Mouse (Mus musculus) CH12F3 (cell line): ENCODE results near the gene Ap2a2.
"Not testable (repeated sequence)": the region's sequence is repeated elsewhere in the genome, so short reads cannot be mapped to it uniquely, and the experiment has no call there.

Source experiments
- in situ Hi-C: fragments of 300-500 bp; cut with MboI; formaldehyde crosslinking; loops from 2 replicates; pipeline ENCODE4 v1.14.3; 2020; ENCODE audit warnings: low sequenced_read_pairs

Gene Ap2a2

GRCm38 (mm10) chr7:141660346-141660745 is 98.4 kb downstream of the Ap2a2 start:
- in situ Hi-C loops: no loop called here

- in situ Hi-C loops: no loop called here
These were observed 99.5 kb downstream of the Ap2a2 start for GRCm38 (mm10) chr7:141661481-141661880.

GRCm38 (mm10) chr7:141662223-141662622 is 100.2 kb downstream of the Ap2a2 start:
- in situ Hi-C loops: no loop called here

- in situ Hi-C loops: no loop called here
These were observed 104.2 kb downstream of the Ap2a2 start for GRCm38 (mm10) chr7:141666190-141666589.

GRCm38 (mm10) chr7:141669097-141669496 is 107.1 kb downstream of the Ap2a2 start:
- in situ Hi-C loops: not testable (repeated sequence)

- in situ Hi-C loops: no loop called here
These were observed 109.0 kb downstream of the Ap2a2 start for GRCm38 (mm10) chr7:141670999-141671398.

GRCm38 (mm10) chr7:141671626-141672291 is 109.8 kb downstream of the Ap2a2 start:
- in situ Hi-C loops: no loop called here

- in situ Hi-C loops: no loop called here
These were observed 116.9 kb downstream of the Ap2a2 start for GRCm38 (mm10) chr7:141678922-141679321.
